Mouse (Mus musculus): ENCODE results near the gene Gpcpd1. TPM values are rescaled to one million over a fixed set of nuclear protein-coding genes. Genes with fewer than 3 reads are reported as not detected.

The Gpcpd1 gene
- polyA plus RNA-seq, 1 experiment, result 18.4 TPM

GRCm38 (mm10) chr2:132607141-132608093 is 19.9 kb upstream of the Gpcpd1 start:
- H3K36me3 ChIP-seq (ENCODE audit: control insufficient read depth, insufficient read depth, low read length), result no peaks in the 10 kb centered on the region
- no peaks in the 10 kb centered on the region for H3K27me3 ChIP-seq (ENCODE audit: control insufficient read depth, insufficient read depth, low read length)

GRCm38 (mm10) chr2:132605795-132606563 is 18.4 kb upstream of the Gpcpd1 start:
- Histone ChIP-seq H3K27ac (ENCODE audit: control insufficient read depth, insufficient read depth, low read depth, low read length) (no peak overlapping the region), H3K36me3 (ENCODE audit: control insufficient read depth, insufficient read depth, low read length) (no peaks in the 10 kb centered on the region), H3K27me3 (ENCODE audit: control insufficient read depth, insufficient read depth, low read length) (no peaks in the 10 kb centered on the region), H3K4me1 (ENCODE audit: control insufficient read depth, insufficient read depth, low read length) (no peaks in the 10 kb centered on the region), H3K4me3 (ENCODE audit: control insufficient read depth, low read depth, low read length) (no peak overlapping the region)
- TF ChIP-seq CTCF (IDR thresholded peaks at IDR 0.05; ENCODE audit: control insufficient read depth, insufficient read depth, insufficient replicate concordance, low read depth, low read length), result no peak
- no peak for TF ChIP-seq POLR2A (IDR thresholded peaks at IDR 0.05; ENCODE audit: control insufficient read depth, low read depth, low read length)

More at GRCm38 (mm10) chr2:132607141-132608093, 19.9 kb upstream of the Gpcpd1 start:
- TF ChIP-seq POLR2A (IDR thresholded peaks at IDR 0.05; ENCODE audit: control insufficient read depth, low read depth, low read length) (no peak), CTCF (IDR thresholded peaks at IDR 0.05; ENCODE audit: control insufficient read depth, insufficient read depth, insufficient replicate concordance, low read depth, low read length) (no peak)
- Histone ChIP-seq H3K4me3 (ENCODE audit: control insufficient read depth, low read depth, low read length) (no peak overlapping the region), H3K4me1 (ENCODE audit: control insufficient read depth, insufficient read depth, low read length) (no peaks in the 10 kb centered on the region), H3K27ac (ENCODE audit: control insufficient read depth, insufficient read depth, low read depth, low read length) (no peak overlapping the region)

GRCm38 (mm10) chr2:132604922-132605321 is 17.4 kb upstream of the Gpcpd1 start:
- no peak overlapping the region for H3K4me3 ChIP-seq (ENCODE audit: control insufficient read depth, low read depth, low read length)
- H3K36me3 ChIP-seq (ENCODE audit: control insufficient read depth, insufficient read depth, low read length), result no peaks in the 10 kb centered on the region
- H3K27me3 ChIP-seq (ENCODE audit: control insufficient read depth, insufficient read depth, low read length), result no peaks in the 10 kb centered on the region
- no peaks in the 10 kb centered on the region for H3K4me1 ChIP-seq (ENCODE audit: control insufficient read depth, insufficient read depth, low read length)
- TF ChIP-seq POLR2A (IDR thresholded peaks at IDR 0.05; ENCODE audit: control insufficient read depth, low read depth, low read length) (no peak), CTCF (IDR thresholded peaks at IDR 0.05; ENCODE audit: control insufficient read depth, insufficient read depth, insufficient replicate concordance, low read depth, low read length) (no peak)
- H3K27ac ChIP-seq (ENCODE audit: control insufficient read depth, insufficient read depth, low read depth, low read length), result no peak overlapping the region

GRCm38 (mm10) chr2:132603706-132604105 is 16.2 kb upstream of the Gpcpd1 start:
- Histone ChIP-seq H3K27ac (ENCODE audit: control insufficient read depth, insufficient read depth, low read depth, low read length) (no peak overlapping the region), H3K4me3 (ENCODE audit: control insufficient read depth, low read depth, low read length) (no peak overlapping the region), H3K36me3 (ENCODE audit: control insufficient read depth, insufficient read depth, low read length) (no peaks in the 10 kb centered on the region), H3K27me3 (ENCODE audit: control insufficient read depth, insufficient read depth, low read length) (no peaks in the 10 kb centered on the region), H3K4me1 (ENCODE audit: control insufficient read depth, insufficient read depth, low read length) (no peaks in the 10 kb centered on the region)
- TF ChIP-seq CTCF (IDR thresholded peaks at IDR 0.05; ENCODE audit: control insufficient read depth, insufficient read depth, insufficient replicate concordance, low read depth, low read length) (no peak), POLR2A (IDR thresholded peaks at IDR 0.05; ENCODE audit: control insufficient read depth, low read depth, low read length) (no peak)

GRCm38 (mm10) chr2:132601777-132602176 is 14.2 kb upstream of the Gpcpd1 start:
- H3K4me3 ChIP-seq (ENCODE audit: control insufficient read depth, low read depth, low read length), result no peak overlapping the region
- no peaks in the 10 kb centered on the region for H3K4me1 ChIP-seq (ENCODE audit: control insufficient read depth, insufficient read depth, low read length)
- H3K27me3 ChIP-seq (ENCODE audit: control insufficient read depth, insufficient read depth, low read length), result no peaks in the 10 kb centered on the region
- no peaks in the 10 kb centered on the region for H3K36me3 ChIP-seq (ENCODE audit: control insufficient read depth, insufficient read depth, low read length)
- TF ChIP-seq POLR2A (IDR thresholded peaks at IDR 0.05; ENCODE audit: control insufficient read depth, low read depth, low read length), result no peak
- no peak for TF ChIP-seq CTCF (IDR thresholded peaks at IDR 0.05; ENCODE audit: control insufficient read depth, insufficient read depth, insufficient replicate concordance, low read depth, low read length)
- no peak overlapping the region for H3K27ac ChIP-seq (ENCODE audit: control insufficient read depth, insufficient read depth, low read depth, low read length)

GRCm38 (mm10) chr2:132600081-132600480 is 12.6 kb upstream of the Gpcpd1 start:
- no peak for TF ChIP-seq POLR2A (IDR thresholded peaks at IDR 0.05; ENCODE audit: control insufficient read depth, low read depth, low read length)
- TF ChIP-seq CTCF (IDR thresholded peaks at IDR 0.05; ENCODE audit: control insufficient read depth, insufficient read depth, insufficient replicate concordance, low read depth, low read length), result no peak
- Histone ChIP-seq H3K27ac (ENCODE audit: control insufficient read depth, insufficient read depth, low read depth, low read length) (no peak overlapping the region), H3K4me1 (ENCODE audit: control insufficient read depth, insufficient read depth, low read length) (no peaks in the 10 kb centered on the region), H3K27me3 (ENCODE audit: control insufficient read depth, insufficient read depth, low read length) (no peaks in the 10 kb centered on the region), H3K4me3 (ENCODE audit: control insufficient read depth, low read depth, low read length) (no peak overlapping the region), H3K36me3 (ENCODE audit: control insufficient read depth, insufficient read depth, low read length) (no peaks in the 10 kb centered on the region)

- H3K27me3 ChIP-seq (ENCODE audit: control insufficient read depth, insufficient read depth, low read length), result no peaks in the 10 kb centered on the region
- TF ChIP-seq POLR2A (IDR thresholded peaks at IDR 0.05; ENCODE audit: control insufficient read depth, low read depth, low read length) (no peak), CTCF (IDR thresholded peaks at IDR 0.05; ENCODE audit: control insufficient read depth, insufficient read depth, insufficient replicate concordance, low read depth, low read length) (no peak)
- no peak overlapping the region for H3K27ac ChIP-seq (ENCODE audit: control insufficient read depth, insufficient read depth, low read depth, low read length)
- H3K4me1 ChIP-seq (ENCODE audit: control insufficient read depth, insufficient read depth, low read length), result no peaks in the 10 kb centered on the region
- no peaks in the 10 kb centered on the region for H3K36me3 ChIP-seq (ENCODE audit: control insufficient read depth, insufficient read depth, low read length)
- H3K4me3 ChIP-seq (ENCODE audit: control insufficient read depth, low read depth, low read length), result no peak overlapping the region
Observed at GRCm38 (mm10) chr2:132599127-132599526, 11.6 kb upstream of the Gpcpd1 start.

Data from testis, adult 2 months (tissue).